Mouse (Mus musculus): ENCODE measurements around the gene 2010106E10Rik. TPM values are rescaled to one million over a fixed set of nuclear protein-coding genes. Genes with fewer than 3 reads are reported as not detected.

Gene 2010106E10Rik
- polyA plus RNA-seq (2015; fragmentation: Nextera tagmentation; extraction: Ambion mirVana) = not detected in 2 replicates

DNA sequence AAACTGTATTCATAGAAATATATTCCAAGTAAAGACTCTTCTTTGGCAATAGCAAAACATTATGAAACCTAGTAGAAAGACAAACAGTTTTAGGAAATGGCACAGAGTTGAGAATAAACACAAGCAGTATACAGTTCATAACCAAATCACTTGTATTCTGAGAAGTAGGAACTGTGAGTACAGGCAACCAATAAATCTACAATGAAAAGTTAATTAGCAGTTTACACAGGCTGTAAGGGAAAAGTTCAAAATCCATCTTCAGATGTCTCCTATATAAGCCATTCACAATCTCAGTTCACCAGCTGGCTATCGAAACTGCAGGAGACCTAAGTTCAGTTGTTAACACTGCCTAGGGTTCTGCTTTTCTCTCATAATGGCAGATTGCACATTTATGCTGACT is at the start of gene 2010106E10Rik:
TSS of gene 2010106E10Rik (plus strand) at position 301 of the 400 bp plus-strand sequence.
- H3K4me2 ChIP-seq = no peak within 1 kb of the TSS
- 90% methylated on average over 1 of the region's 1 CpGs for WGBS
- no peak within 1 kb of the TSS for H3K9ac ChIP-seq
- H3K4me3 ChIP-seq = no peak within 1 kb of the TSS
- H3K27ac ChIP-seq = no peak within 1 kb of the TSS
- H3K36me3 ChIP-seq = no peaks in the 10 kb centered on the region
- ATAC-seq (replicated peaks; ENCODE audit: insufficient number of reproducible peaks, insufficient read depth, low FRiP score, low read depth) = no peak
- H3K9me3 ChIP-seq (replicated peaks) = no peaks in the 10 kb centered on the region
- H3K4me1 ChIP-seq (replicated peaks) = no peaks in the 10 kb centered on the region
- no peaks in the 10 kb centered on the region for H3K27me3 ChIP-seq

DNA sequence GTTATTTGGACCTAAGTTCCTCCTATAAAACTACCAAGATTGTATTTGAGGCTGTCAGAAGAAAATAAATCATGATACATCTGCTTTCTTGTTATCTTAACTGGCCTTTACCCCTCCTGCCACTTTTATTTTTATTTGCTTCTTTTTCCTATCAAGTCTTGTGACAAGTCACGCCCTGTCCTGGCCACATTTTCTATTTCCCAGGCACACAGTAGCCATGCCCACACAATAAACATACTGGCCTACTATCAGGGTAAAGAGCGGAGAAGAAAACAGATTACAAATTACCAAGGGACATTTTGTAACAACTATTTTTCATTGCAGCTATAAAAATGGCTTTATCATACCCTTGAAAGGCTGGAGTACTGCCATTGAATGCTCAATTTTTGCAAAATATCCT is 10.6 kb downstream of the 2010106E10Rik start:
- no peak for ATAC-seq (replicated peaks; ENCODE audit: insufficient number of reproducible peaks, insufficient read depth, low FRiP score, low read depth)
- H3K9ac ChIP-seq = no peak overlapping the region
- WGBS = 70% methylated on average over 2 of the region's 2 CpGs
- no peak overlapping the region for H3K27ac ChIP-seq
- no peaks in the 10 kb centered on the region for H3K36me3 ChIP-seq
- H3K4me2 ChIP-seq = no peak overlapping the region
- no peaks in the 10 kb centered on the region for H3K27me3 ChIP-seq
- H3K9me3 ChIP-seq (replicated peaks) = no peaks in the 10 kb centered on the region
- no peak overlapping the region for H3K4me3 ChIP-seq
- H3K4me1 ChIP-seq (replicated peaks) = no peaks in the 10 kb centered on the region

GRCm38 (mm10) chrX:112524755-112525154 is 29.7 kb downstream of the 2010106E10Rik start:
- Histone ChIP-seq H3K36me3 (no peaks in the 10 kb centered on the region), H3K9ac (no peak overlapping the region), H3K4me2 (no peak overlapping the region), H3K4me1 (replicated peaks) (no peaks in the 10 kb centered on the region), H3K9me3 (replicated peaks) (no peaks in the 10 kb centered on the region), H3K4me3 (no peak overlapping the region), H3K27me3 (no peaks in the 10 kb centered on the region), H3K27ac (no peak overlapping the region)
- WGBS = 57% methylated on average over 1 of the region's 1 CpGs
- no peak for ATAC-seq (replicated peaks; ENCODE audit: insufficient number of reproducible peaks, insufficient read depth, low FRiP score, low read depth)

- no peak for ATAC-seq (replicated peaks; ENCODE audit: insufficient number of reproducible peaks, insufficient read depth, low FRiP score, low read depth)
- no peak overlapping the region for H3K4me2 ChIP-seq
- H3K9ac ChIP-seq = no peak overlapping the region
- no peak overlapping the region for H3K4me3 ChIP-seq
- 47% methylated on average over 1 of the region's 1 CpGs for WGBS
- no peaks in the 10 kb centered on the region for H3K9me3 ChIP-seq (replicated peaks)
- H3K27me3 ChIP-seq = no peaks in the 10 kb centered on the region
- H3K36me3 ChIP-seq = no peaks in the 10 kb centered on the region
- no peaks in the 10 kb centered on the region for H3K4me1 ChIP-seq (replicated peaks)
- no peak overlapping the region for H3K27ac ChIP-seq
Measured at GRCm38 (mm10) chrX:112543115-112543514, 48.0 kb downstream of the 2010106E10Rik start.

DNA sequence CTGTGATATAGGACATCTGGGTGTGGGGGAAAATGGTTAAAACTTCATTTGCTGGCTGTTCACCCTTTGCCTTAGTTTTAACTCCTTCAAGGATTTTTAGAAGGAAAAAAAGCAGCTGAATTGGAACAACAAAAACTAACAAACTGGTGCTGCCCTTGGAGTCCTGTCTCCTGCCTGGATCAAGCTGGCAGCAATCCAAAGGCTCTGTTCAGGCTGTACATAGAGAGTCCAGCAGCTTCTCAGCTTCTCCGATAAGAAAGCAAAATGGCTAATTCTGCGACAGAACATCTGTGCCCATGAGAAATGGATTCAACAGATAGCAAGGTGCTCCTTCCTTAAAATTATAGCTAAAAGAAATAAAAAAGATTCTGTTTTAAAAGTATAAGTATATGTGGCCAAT is 72.6 kb downstream of the 2010106E10Rik start:
- no peak overlapping the region for H3K4me3 ChIP-seq
- no peaks in the 10 kb centered on the region for H3K4me1 ChIP-seq (replicated peaks)
- no peaks in the 10 kb centered on the region for H3K9me3 ChIP-seq (replicated peaks)
- H3K9ac ChIP-seq = no peak overlapping the region
- no peak overlapping the region for H3K4me2 ChIP-seq
- no peak overlapping the region for H3K27ac ChIP-seq
- H3K36me3 ChIP-seq = no peaks in the 10 kb centered on the region
- ATAC-seq (replicated peaks; ENCODE audit: insufficient number of reproducible peaks, insufficient read depth, low FRiP score, low read depth) = no peak
- 67% methylated on average over 2 of the region's 2 CpGs for WGBS
- H3K27me3 ChIP-seq = no peaks in the 10 kb centered on the region

- Histone ChIP-seq H3K4me2 (peak within 1 kb of the TSS; percentile 66), H3K9ac (peak within 1 kb of the TSS; percentile 65), H3K27me3 (no peaks in the 10 kb centered on the region), H3K4me3 (peak within 1 kb of the TSS; percentile 69), H3K4me1 (replicated peaks) (no peaks in the 10 kb centered on the region), H3K9me3 (replicated peaks) (no peaks in the 10 kb centered on the region), H3K27ac (peak within 1 kb of the TSS; percentile 67), H3K36me3 (no peaks in the 10 kb centered on the region)
- ATAC-seq (replicated peaks; ENCODE audit: insufficient number of reproducible peaks, insufficient read depth, low FRiP score, low read depth) = peak; percentile 96
- 13% methylated on average over 77 of the region's 79 CpGs for WGBS
Measured at GRCm38 (mm10) chrX:112600511-112601305, 105.6 kb downstream of the 2010106E10Rik start, which contains the start of gene Zfp711. Zfp711 (plus strand) TSS chrX:112600526.

DNA sequence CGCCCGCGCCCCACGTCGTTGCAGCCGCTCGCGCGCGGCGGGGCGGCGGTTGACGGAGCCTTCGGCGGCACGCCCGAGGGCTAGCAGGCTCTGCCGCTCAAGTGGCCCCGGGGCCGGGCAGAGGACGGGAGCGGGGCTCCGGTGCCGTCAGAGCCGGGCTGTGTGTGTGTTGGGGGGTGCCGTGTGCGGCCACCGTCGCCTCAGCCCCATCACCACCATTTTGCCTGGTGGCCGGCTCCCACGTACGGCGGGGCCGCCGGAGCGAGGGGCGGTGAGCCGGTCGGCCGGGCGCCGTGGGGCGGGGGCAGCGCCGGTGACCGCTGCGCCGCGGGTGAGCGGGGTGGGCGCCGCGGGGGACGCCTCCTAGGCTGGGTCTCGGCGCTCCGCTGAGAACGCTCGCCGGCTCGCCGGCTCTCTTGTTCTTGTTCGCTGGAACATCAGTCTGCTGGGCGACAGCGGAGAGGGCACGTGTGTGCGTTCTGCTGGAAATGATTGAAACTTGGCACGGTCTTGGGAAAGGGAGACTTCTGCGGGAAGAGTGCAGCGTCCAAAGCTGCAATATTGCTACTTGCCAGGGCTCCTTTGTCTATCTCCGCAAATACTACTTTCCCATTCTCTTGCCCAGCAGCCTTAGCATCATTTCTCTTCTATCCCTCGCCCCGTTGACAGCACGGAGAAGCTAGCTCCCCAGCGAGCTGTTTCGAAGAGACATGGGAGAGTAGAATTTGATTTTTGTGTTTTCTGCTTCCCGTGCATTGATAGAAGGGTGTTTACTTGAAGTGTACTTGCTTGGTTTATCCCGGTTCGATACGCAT is 106.4 kb downstream of the 2010106E10Rik start:
- Histone ChIP-seq H3K9me3 (replicated peaks) (no peaks in the 10 kb centered on the region), H3K4me3 (peak overlapping the region; percentile 69), H3K4me2 (peak overlapping the region; percentile 66), H3K27ac (peak overlapping the region; percentile 67), H3K27me3 (no peaks in the 10 kb centered on the region), H3K36me3 (no peaks in the 10 kb centered on the region), H3K9ac (peak overlapping the region; percentile 65), H3K4me1 (replicated peaks) (no peaks in the 10 kb centered on the region)
- peak; percentile 54 for ATAC-seq (replicated peaks; ENCODE audit: insufficient number of reproducible peaks, insufficient read depth, low FRiP score, low read depth)
- 19% methylated on average over 49 of the region's 81 CpGs for WGBS

Other genes with a start within 250 kb of the 2010106E10Rik start
- 65.8 and 79.9 TPM in 2 replicates for gene Apool, start 183.9 kb upstream of the 2010106E10Rik start, polyA plus RNA-seq (2015; fragmentation: Nextera tagmentation; extraction: Ambion mirVana)
- gene Satl1, start 88.5 kb upstream of the 2010106E10Rik start, polyA plus RNA-seq (2015; fragmentation: Nextera tagmentation; extraction: Ambion mirVana) = not detected in 2 replicates
- 5.0 and 6.3 TPM in 2 replicates for gene Zfp711, start 105.3 kb downstream of the 2010106E10Rik start, polyA plus RNA-seq (2015; fragmentation: Nextera tagmentation; extraction: Ambion mirVana)
- gene Pof1b, start 203.4 kb downstream of the 2010106E10Rik start, polyA plus RNA-seq (2015; fragmentation: Nextera tagmentation; extraction: Ambion mirVana) = 0.06 and 0.48 TPM in 2 replicates

Measured in heart, embryonic 15.5 days (tissue).